Mouse (Mus musculus) heart, adult 2 months (tissue): Measurements from ENCODE around the gene Fgf12. TPM values are rescaled to one million over a fixed set of nuclear protein-coding genes. Genes with fewer than 3 reads are reported as not detected.

ENCODE experiments used
- DNase-seq, 2 experiments: peaks; one replicate each; pipeline ENCODE4 v3.0.0; 2021
- H3K27ac ChIP-seq: fragments of 200-600 bp; 2 replicates; pipeline ENCODE4 v1.8.1; 2022
- H3K27me3 ChIP-seq: fragments of 200-500 bp; 2 replicates; pipeline ENCODE4 v1.6.1; 2012; ENCODE audit warnings: mild to moderate bottlenecking, low read length, inconsistent platforms, mixed read lengths; ENCODE audit not compliant: control insufficient read depth, insufficient read depth
- H3K36me3 ChIP-seq: fragments of 200-500 bp; 2 replicates; pipeline ENCODE4 v1.6.1; 2012; ENCODE audit warnings: low read length, inconsistent platforms; ENCODE audit not compliant: control insufficient read depth, insufficient read depth
- H3K4me1 ChIP-seq: fragments of 200-500 bp; 2 replicates; pipeline ENCODE4 v1.6.1; 2011; ENCODE audit warnings: low read length; ENCODE audit not compliant: control insufficient read depth, insufficient read depth
- H3K4me3 ChIP-seq: fragments of 200-600 bp; 2 replicates; pipeline ENCODE4 v1.8.1; 2022
- H3K79me2 ChIP-seq: fragments of 200-500 bp; replicated peaks from 2 replicates; pipeline ENCODE4 v1.6.1; 2012; ENCODE audit warnings: mild to moderate bottlenecking, inconsistent platforms, low read length, moderate library complexity, mixed read lengths; ENCODE audit not compliant: control insufficient read depth, insufficient read depth
- H3K9ac ChIP-seq: fragments of 200-500 bp; 2 replicates; pipeline ENCODE4 v1.6.1; 2012; ENCODE audit warnings: low read depth, mild to moderate bottlenecking, control low read depth, inconsistent platforms, low read length, mixed read lengths
- CTCF ChIP-seq: fragments of 200-600 bp; IDR thresholded peaks from 2 replicates; pipeline ENCODE4 v1.8.1; 2022; ENCODE audit warnings: antibody characterized with exemption, mild to moderate bottlenecking, moderate library complexity
- EP300 ChIP-seq: fragments of 200-500 bp; IDR thresholded peaks from 2 replicates; pipeline ENCODE4 v1.6.1; 2011; ENCODE audit warnings: low read depth, low read length, control low read depth; ENCODE audit not compliant: insufficient read depth
- POLR2A ChIP-seq: fragments of 200-500 bp; IDR thresholded peaks from 2 replicates; pipeline ENCODE4 v1.6.1; 2011; ENCODE audit warnings: mild to moderate bottlenecking, low read depth, low read length, control low read depth; ENCODE audit not compliant: insufficient read depth
- WGBS: fragments of 180-500 bp; shearing (Covaris S2); methylation state at CpG from one replicate; pipeline ENCODE4 v1.1.7; 2018; 5-methylcytosine and 5-hydroxymethylcytosine counted together
- intact Hi-C: fragments of 180-260 bp; cut with DNase I; formaldehyde crosslinking; loops from one replicate; pipeline ENCODE4 v1.15.1; 2025
- long read RNA-seq: library from polyadenylated mRNA; stranded (forward); transcript quantifications from one replicate; pipeline ENCODE4 v2.0.0, GENCODE M21; 2021
- polyA plus RNA-seq: library from polyadenylated mRNA; depleted of rRNA; stranded (reverse); fragments of >200 nt; gene quantifications from 2 replicates; pipeline ENCODE4 v1.2.3, GENCODE M21; 2012; rRNA removed
- total RNA-seq, 2 experiments: library from RNA; stranded (reverse); gene quantifications; 2 replicates each; pipeline ENCODE4 v1.2.3; 2021

Fgf12 gene
- 10 to 100 TPM in 1 of 2 experiments, 1 to 10 TPM in 1; 9.2 to 11.3 TPM for total RNA-seq
- 8.9 and 17.6 TPM in 2 replicates for polyA plus RNA-seq
- long read RNA-seq, partial matches to known transcripts = 4 of 5 reads
- long read RNA-seq, other reads (novel, unspliced or antisense) = 1 of 5 reads

- peaks cover 2% of the 10 kb centered on the region; the same call in 1 of the 2 replicates for H3K4me1 ChIP-seq
- DNase-seq = peak; percentile 2 to 15
- peak within 1 kb of the TSS; percentile 23 for H3K4me3 ChIP-seq
- no peak within 1 kb of the TSS; the same call in 1 of the 2 replicates for H3K27ac ChIP-seq
- H3K79me2 ChIP-seq = no peaks in the 10 kb centered on the region
- TF ChIP-seq EP300 (no peak), CTCF (no peak), POLR2A (no peak)
- no peaks in the 10 kb centered on the region for H3K36me3 ChIP-seq
- no peaks in the 10 kb centered on the region for H3K27me3 ChIP-seq
- under 1% methylated on average over 16 of the region's 16 CpGs for WGBS
- intact Hi-C loops = no loop called here
- H3K9ac ChIP-seq = no peak within 1 kb of the TSS
Measured at GRCm38 (mm10) chr16:28752638-28753118, at the start of gene Fgf12. TSS of gene Fgf12 (minus strand) at chr16:28753068.

- Histone ChIP-seq H3K27ac (no peak overlapping the region), H3K9ac (no peak overlapping the region), H3K27me3 (no peaks in the 10 kb centered on the region), H3K36me3 (no peaks in the 10 kb centered on the region), H3K79me2 (no peaks in the 10 kb centered on the region), H3K4me3 (no peak overlapping the region), H3K4me1 (no peaks in the 10 kb centered on the region)
- 3% methylated on average over 4 of the region's 4 CpGs for WGBS
- TF ChIP-seq EP300 (no peak), CTCF (peak; percentile 84), POLR2A (no peak)
- intact Hi-C loops = loop anchor here (1.0 kb wide), 1 partner anchor 200 kb away; no protein-coding TSS in a partner anchor
- DNase-seq = peak in 1 of 2 experiments; percentile 20
Measured at GRCm38 (mm10) chr16:28793115-28793514, 40.2 kb upstream of the Fgf12 start.

DNA sequence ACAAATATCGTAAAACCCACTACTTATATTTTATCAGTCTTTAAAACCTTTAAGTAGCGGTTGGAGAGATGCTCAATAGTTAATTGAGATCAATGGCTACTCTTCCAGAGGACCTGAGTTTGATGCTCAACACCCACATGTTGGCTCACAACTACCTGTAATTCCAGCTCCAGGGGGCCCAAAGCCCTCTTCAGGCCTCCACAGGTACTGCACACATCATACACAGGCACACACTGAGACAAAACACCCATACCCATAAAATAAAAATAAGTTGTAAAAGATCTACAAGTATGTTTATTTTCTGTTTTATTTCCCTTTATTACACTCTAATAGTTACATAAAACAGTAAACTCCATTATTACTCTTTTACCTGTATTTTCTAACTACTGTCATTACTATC, 17.4 kb upstream of the Fgf12 start:
- WGBS = 92% methylated on average over 2 of the region's 2 CpGs
- no peaks in the 10 kb centered on the region for H3K36me3 ChIP-seq
- H3K4me3 ChIP-seq = no peak overlapping the region
- TF ChIP-seq POLR2A (no peak), EP300 (no peak), CTCF (peak; percentile 40)
- no peak overlapping the region for H3K9ac ChIP-seq
- H3K27me3 ChIP-seq = no peaks in the 10 kb centered on the region
- no peaks in the 10 kb centered on the region for H3K79me2 ChIP-seq
- DNase-seq = no peak
- no peak overlapping the region for H3K27ac ChIP-seq
- intact Hi-C loops = no loop called here
- no peaks in the 10 kb centered on the region for H3K4me1 ChIP-seq

GRCm38 (mm10) chr16:28761417-28761976, 8.6 kb upstream of the Fgf12 start:
- Histone ChIP-seq H3K27ac (no peak overlapping the region), H3K36me3 (no peaks in the 10 kb centered on the region), H3K79me2 (no peaks in the 10 kb centered on the region), H3K4me1 (no peaks in the 10 kb centered on the region), H3K4me3 (no peak overlapping the region), H3K9ac (no peak overlapping the region), H3K27me3 (no peaks in the 10 kb centered on the region)
- no peak for TF ChIP-seq EP300
- TF ChIP-seq POLR2A = no peak
- no peak for TF ChIP-seq CTCF
- WGBS = 80% methylated on average over 4 of the region's 4 CpGs
- intact Hi-C loops = no loop called here
- no peak for DNase-seq

DNA sequence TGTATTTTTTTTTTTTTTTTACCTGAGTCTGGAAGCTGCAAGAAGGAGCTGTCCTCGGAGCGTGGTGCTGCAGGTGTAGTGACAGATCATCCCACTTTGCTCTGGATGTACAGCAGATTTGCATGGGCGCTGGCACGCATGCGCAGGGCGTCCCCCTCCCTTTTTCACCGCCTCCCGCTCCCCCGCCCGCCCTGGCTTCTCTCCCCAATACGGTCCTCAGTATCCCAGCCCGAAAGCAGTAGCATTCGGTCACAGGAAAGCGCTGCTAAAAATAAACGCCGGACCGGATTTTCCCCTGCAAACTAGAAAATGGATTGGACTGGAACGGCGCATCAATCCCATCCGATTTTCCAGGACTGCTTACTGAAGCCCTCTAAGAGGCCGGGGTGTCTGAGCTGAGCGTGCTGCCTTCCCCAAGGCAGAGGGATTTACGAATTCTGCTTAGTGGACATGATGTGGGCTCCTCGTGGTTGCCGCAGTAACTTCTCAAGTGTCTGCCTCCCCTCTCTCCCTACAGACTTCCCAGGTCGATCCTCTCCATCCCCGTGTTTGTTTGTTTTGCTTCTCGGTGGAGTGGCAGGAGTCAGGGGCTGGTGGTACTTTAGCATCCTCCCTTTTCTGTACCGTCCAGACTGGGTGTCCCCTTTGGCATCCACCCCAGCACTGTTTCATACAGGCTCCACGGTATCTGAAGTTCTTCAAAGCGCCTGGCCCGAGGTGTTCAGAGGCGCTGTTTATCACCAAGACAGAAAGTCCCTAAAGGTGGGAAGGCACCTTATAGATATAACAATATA, 453 bp upstream of the Fgf12 start:
- Histone ChIP-seq H3K36me3 (no peaks in the 10 kb centered on the region), H3K4me1 (peaks cover 2% of the 10 kb centered on the region; the same call in 1 of the 2 replicates), H3K27me3 (no peaks in the 10 kb centered on the region), H3K9ac (no peak overlapping the region), H3K27ac (no peak overlapping the region; the same call in 1 of the 2 replicates), H3K4me3 (peak overlapping the region; percentile 23), H3K79me2 (no peaks in the 10 kb centered on the region)
- peak; percentile 38 to 50 for DNase-seq
- WGBS = 2% methylated on average over 33 of the region's 33 CpGs
- intact Hi-C loops = no loop called here
- TF ChIP-seq POLR2A = no peak

DNA sequence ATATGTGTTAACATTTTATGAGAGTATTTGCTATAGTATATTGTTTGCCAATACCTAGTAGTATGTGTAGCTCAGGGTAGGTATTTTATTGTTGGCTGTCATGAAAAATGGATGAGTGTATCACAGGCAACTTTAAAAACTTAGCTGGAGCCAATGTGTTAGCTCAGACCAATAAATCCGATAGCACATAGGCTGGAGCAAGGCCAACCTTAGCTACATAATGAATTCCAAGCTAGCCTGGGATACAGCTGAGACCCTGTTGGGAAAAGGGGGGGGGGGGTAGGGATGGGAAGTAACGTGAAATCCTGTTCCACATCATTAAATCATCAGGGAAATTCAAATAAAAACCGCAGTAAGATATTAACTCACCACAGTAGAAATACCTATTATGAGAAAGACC, 18.4 kb downstream of the Fgf12 start:
- DNase-seq = no peak
- H3K4me1 ChIP-seq = no peaks in the 10 kb centered on the region
- no peaks in the 10 kb centered on the region for H3K79me2 ChIP-seq
- TF ChIP-seq EP300 (no peak), CTCF (no peak), POLR2A (no peak)
- H3K4me3 ChIP-seq = no peak overlapping the region
- no peaks in the 10 kb centered on the region for H3K27me3 ChIP-seq
- 63% methylated on average over 3 of the region's 3 CpGs for WGBS
- intact Hi-C loops = no loop called here
- no peaks in the 10 kb centered on the region for H3K36me3 ChIP-seq
- H3K27ac ChIP-seq = no peak overlapping the region
- no peak overlapping the region for H3K9ac ChIP-seq
